Mouse (Mus musculus) frontal cortex, adult (tissue): ENCODE data around the gene Gm20388.

Experiments used
- ATAC-seq: cut with Nextera tagmentation; 2 replicates; pipeline ENCODE4 v1.9.2; 2017; ENCODE audit warnings: mild to moderate bottlenecking, moderate library complexity, mixed read lengths; ENCODE audit not compliant: low TSS enrichment

Gm20388 gene

DNA sequence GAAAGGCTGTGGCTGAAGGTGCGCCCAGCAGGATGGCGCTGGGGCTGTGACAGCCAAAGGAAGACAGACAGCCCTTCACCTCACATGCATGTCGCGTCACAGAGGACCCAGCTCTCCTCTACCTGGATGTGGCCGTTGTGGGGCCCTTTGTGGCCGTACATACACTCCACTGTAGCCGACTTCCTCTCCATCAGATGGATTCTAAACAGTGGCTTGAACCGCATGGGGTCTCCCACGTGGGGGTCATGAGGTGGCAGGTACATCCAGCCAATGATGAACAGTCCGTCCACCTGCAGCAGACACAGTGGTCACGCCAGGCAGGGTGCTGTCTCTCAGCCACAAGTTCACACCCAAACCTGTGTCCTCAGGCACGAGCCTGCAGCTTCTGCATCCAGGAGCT lies 1649.2 kb downstream of the Gm20388 start:
- ATAC-seq: no peak

DNA sequence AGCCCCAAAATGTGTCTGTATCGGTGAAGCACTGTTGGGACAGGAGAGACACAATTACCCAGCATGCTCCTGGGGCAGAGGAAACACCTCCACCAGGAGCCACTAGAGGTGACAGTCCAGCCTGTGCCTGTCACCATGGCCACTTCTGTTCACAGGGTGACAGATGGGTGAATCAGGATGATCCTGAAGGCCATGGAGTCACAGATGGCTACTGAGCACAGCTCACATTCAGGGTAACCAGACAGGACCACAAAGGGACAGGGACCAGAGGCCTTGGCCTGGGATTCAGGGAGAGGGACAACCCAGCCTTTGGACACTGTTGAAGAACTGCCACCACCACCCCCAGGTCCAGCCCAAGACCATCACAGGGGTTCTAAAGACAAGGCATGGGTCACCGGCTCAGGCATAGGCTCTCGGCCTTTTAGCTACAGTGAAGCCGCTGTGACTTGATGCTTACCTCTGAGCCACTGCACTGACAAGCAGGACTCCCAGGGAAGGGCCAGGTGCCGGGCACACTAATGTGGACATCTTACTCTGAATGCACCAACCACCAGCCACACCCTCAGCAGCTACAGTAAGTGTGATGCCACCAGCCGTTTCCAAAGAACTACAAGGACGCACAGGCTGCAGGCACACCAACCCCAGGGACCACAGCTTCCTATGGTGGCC lies 1649.9 kb downstream of the Gm20388 start:
- ATAC-seq: no peak

- ATAC-seq: peak; percentile 58
These were observed 1651.2 kb downstream of the Gm20388 start for GRCm38 (mm10) chr8:121561636-121562345.

DNA sequence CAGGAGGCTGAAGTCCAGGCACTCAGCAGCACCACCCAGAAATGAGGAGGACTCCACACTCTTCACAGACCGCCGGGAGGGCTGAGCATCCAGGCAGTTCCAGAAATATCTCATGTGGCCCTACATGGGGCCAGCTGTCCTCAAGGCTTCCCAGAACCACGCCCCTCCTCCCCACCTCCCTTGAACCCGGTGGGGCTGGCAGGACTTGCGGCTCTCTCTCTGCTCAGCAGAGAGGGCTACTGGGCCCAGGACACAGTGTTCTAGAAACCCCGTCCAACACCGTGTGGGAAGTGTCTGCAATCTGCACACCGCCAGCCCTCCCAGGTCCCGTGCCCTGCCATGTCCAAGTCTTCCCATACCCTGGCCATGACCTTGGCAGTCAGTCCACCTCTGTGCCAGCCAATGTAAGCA lies 1652.3 kb downstream of the Gm20388 start:
- ATAC-seq: peak; percentile 26; the same call in 1 of the 2 replicates

- ATAC-seq: no peak
These were observed 1653.1 kb downstream of the Gm20388 start for GRCm38 (mm10) chr8:121563701-121564100.

DNA sequence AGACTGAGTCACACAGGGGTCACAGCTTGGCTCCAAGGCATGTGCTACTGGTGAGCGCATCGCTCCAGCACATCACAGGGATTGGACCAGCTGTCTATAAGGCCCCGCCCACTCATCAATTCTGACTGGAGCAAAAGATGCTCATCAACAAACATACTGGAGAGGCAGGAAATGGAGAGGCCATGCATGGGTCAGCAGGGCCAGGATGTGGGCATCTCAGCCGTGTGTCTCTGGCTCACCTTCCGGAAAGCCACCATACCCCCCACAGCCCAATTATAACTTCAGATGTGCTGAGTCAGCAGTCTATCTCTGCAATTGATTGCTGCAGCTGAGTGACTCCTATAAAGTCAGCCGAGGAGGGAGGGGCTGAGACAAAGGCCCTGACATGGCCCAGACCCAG lies 1657.7 kb downstream of the Gm20388 start:
- no peak for ATAC-seq

- peak; percentile 81 for ATAC-seq
These were observed 1659.7 kb downstream of the Gm20388 start for GRCm38 (mm10) chr8:121570335-121570734.

DNA sequence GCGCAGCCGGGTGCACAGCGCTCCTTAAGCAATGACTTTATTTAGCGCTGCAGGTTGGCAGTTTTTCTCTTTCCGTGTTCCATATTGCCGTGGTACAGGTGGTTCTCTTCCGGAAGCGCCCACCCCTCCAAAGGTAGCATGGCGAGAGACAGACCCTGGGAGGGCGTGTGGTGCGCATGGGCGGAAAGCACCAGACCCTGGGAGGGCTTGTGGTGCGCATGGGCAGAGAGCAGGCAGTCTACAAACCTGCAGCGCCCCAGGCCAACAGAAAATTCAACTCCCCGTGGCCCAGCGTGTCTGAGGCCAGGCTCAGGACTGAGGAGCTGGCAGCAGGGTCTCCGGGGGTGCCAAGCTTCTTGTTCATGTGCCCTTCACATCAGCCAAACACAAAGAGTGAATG lies 1660.2 kb downstream of the Gm20388 start:
- peak; percentile 24; the same call in 1 of the 2 replicates for ATAC-seq

DNA sequence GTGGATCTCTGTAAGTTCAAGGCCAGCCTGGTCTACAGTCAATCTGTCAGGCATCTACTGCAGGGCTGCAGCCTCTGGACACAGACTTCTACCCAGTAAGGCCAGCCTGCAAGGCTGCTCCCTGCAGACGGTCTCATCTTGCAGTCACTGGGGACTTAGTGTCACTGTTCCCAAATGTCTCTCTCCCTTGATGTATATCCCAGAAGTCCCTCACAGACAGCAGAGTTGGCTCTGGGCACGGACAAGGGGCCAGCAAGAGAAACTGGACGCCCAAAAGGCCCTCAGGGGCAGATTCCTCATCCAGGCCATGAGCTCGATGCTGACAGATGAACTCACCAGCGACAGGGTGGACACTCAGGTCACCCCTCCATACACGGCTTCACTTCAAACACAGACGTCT lies 1661.5 kb downstream of the Gm20388 start:
- ATAC-seq: no peak

GRCm38 (mm10) chr8:121573275-121573674 lies 1662.6 kb downstream of the Gm20388 start:
- no peak for ATAC-seq

GRCm38 (mm10) chr8:121575661-121576060 lies 1665.0 kb downstream of the Gm20388 start:
- no peak for ATAC-seq

DNA sequence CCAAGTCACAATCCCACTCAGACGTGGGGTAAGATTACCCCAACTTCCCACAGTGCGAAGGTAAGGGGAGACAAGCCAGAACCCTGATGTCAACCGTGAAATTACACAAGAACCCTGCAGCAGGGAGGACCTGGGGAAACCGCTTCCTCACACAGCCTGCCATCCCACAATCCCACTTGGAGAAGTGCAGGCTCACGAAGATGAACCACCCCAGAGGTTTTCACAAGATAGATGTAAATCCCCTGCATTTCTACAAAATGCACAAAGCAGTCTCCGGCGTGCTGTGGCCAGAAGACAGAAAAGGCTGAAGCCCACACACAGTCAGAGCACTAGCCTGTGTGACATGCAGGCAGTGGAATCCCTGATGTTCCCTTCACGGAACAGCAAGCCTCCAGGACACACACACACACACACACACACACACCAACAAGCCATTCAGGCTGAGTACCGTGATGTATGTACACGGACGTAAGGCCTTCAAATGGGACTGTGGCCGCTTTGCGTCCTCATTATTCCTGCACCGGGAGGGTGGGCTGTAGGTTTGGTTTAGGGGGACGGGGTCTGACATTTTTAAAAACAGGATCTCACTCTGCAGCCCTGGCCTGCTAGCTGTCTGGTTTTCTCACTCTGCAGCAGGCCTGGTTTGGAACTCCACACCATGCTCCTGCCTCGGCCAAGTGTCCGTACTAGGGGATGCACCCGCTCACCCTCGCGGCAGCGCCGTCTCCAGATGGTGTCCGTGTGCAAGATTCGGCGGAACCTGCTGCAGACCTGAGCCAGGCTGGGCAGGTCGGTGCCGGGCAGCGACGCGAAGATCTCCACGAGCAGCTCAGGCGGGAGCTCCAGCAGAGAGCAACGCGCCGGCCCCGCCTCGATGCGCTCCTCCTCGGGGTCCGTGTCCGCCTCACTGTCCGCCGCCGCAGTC lies 1667.4 kb downstream of the Gm20388 start:
- ATAC-seq: peak; percentile 24; the same call in 1 of the 2 replicates

- peak; percentile 78 for ATAC-seq
These were observed 1668.2 kb downstream of the Gm20388 start, which contains the start of gene Fbxo31 for GRCm38 (mm10) chr8:121578676-121579451. Gene Fbxo31 (minus strand): TSS chr8:121578806.

GRCm38 (mm10) chr8:121580465-121580864 lies 1669.8 kb downstream of the Gm20388 start:
- no peak for ATAC-seq

- ATAC-seq: peak; percentile 55
These were observed 1673.0 kb downstream of the Gm20388 start for GRCm38 (mm10) chr8:121583653-121584052.

GRCm38 (mm10) chr8:121584730-121585129 lies 1674.1 kb downstream of the Gm20388 start:
- ATAC-seq: no peak

DNA sequence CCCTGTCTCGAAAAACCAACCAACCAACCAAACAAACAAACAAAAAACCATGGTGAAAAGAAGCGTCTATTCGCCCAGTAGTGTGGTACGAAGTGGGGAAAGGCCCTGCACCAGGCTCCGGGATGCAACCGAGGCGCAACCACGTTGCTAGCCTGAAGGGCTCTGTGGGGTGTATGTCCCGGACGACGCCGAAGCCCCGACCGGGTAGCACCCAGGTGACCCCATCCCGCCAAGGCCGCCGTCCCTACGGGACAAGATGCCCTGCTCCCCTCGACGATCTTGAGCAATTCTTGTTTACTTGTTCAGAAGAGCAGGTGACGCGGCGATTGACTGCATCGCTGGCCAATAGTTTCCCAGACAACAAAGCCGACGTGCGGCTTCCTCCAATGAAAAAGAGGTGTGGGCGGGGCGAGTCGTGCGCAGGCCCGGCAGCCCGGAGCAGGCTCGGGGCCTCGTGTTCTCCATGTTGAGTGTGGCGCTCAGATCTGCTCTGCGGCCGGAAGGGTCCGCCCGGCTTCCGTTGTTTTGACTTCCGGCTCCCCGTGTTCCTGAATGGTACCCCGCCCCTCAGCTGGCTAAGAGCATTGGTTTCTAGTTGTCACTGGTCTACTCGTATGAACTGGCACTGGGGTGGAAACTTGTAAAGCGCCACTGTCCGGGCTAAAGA lies 1674.7 kb downstream of the Gm20388 start:
- ATAC-seq: peak; percentile 90

DNA sequence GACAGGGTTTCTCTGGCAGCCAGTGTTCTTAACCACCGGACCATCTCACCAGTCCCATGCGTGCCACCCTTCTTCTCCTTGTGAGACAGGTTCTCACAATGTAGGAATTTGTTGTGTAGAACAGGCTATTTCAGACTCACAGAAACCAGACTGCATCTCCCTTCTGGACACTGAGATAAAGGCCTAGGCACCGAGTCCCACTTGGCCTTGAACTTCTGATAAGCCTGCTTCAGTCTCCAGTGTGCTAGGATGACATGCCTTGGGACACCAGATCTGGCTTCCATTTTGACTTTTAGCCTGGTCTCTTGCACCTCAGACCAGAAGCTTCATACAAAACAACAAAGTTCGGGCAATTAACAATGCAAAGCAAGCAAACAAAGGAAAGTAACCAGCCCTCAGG lies 1678.1 kb downstream of the Gm20388 start:
- no peak for ATAC-seq

- no peak for ATAC-seq
These were observed 1678.6 kb downstream of the Gm20388 start for GRCm38 (mm10) chr8:121589205-121589726.
